Mouse (Mus musculus): ENCODE measurements around the gene Slc52a3. TPM values are rescaled to one million over a fixed set of nuclear protein-coding genes. Genes with fewer than 3 reads are reported as not detected.

Slc52a3 gene
- polyA plus RNA-seq, 1 experiment from 2014 or later, result 8.4 TPM

DNA sequence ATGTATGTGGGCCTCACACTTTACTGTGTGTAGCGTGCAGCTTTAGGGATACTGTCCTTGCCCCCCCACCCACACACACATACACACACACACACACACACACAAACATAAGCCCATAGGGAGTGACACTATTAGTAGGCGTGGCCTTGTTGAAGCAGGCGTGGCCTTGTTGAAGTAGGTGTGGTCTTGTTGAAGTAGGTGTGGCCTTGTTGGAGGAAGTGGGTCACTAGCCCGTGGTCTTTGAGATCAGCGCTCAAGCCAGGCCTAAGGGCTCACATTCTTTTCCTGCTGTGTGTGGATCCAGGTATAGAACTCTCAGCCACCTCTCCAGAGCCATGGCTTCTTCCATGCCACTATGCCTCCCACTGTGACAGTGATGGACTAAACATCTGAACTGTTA, 34.7 kb downstream of the Slc52a3 start:
- Histone ChIP-seq H3K27me3 (peaks cover 54% of the 10 kb centered on the region), H3K27ac (no peak overlapping the region), H3K4me3 (no peak overlapping the region), H3K9me3 (no peaks in the 10 kb centered on the region), H3K36me3 (no peaks in the 10 kb centered on the region), H3K4me2 (no peak overlapping the region), H3K4me1 (peaks cover 6% of the 10 kb centered on the region; the same call in 1 of the 2 replicates), H3K9ac (no peak overlapping the region)
- no peak; the same call in 1 of the 2 replicates for ATAC-seq (ENCODE audit: insufficient number of reproducible peaks, low FRiP score, low TSS enrichment, low read depth)
- WGBS, result 70% methylated on average over 5 of the region's 5 CpGs

GRCm38 (mm10) chr2:152040101-152040500, 43.8 kb downstream of the Slc52a3 start:
- ATAC-seq (ENCODE audit: insufficient number of reproducible peaks, low FRiP score, low TSS enrichment, low read depth), result no peak
- Histone ChIP-seq H3K9me3 (no peaks in the 10 kb centered on the region), H3K27me3 (peaks cover 28% of the 10 kb centered on the region), H3K36me3 (no peaks in the 10 kb centered on the region), H3K4me1 (no peaks in the 10 kb centered on the region), H3K4me3 (no peak overlapping the region), H3K4me2 (no peak overlapping the region), H3K9ac (no peak overlapping the region), H3K27ac (no peak overlapping the region)

DNA sequence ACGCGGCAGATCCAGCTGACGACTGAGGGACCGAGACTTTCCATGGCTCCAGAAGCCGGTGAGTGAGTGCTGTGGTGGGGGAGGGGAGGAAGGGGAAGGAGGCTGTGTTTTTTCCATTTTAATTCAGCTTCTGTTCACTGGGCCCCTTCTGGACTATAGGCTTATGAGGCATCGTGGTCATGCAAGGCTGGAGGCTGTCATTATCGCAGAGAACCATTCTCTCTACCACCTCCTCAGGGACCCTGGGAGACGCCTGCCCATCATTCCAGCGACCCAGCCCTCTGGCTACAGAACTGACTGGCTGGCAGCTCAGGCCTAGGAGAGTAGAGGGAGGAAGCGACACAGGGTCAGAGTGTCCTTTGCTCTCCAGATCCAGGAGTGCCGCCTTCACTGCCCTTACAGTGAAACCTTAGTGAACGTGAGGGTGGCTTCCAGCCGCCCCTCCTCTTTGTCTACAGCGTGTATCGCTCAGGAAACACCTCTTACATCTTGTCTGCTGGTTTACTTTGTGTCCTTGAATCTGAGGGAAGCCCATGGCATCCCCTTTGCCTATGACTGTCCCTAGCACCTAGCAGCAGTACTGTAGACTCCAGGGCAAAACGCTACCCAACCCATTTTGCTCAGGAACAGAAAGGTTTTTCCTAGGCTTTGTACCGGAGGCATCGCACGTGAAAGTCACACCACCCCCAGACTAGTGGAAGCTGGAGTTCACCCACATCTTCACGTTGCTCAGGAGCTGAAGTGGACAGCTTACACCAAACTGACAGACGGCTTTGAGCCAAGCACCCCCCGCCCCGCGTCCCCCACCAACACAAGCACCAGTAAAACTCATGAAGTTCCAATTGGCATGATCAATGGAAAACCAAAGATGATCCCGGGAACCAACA, 51.0 kb downstream of the Slc52a3 start:
- Histone ChIP-seq H3K4me2 (0 out of 2 replicates have a peak overlapping the region, but pooled peaks have one; percentile 10), H3K4me1 (peaks cover 24% of the 10 kb centered on the region), H3K27ac (no peak overlapping the region), H3K27me3 (peaks cover 79% of the 10 kb centered on the region), H3K36me3 (no peaks in the 10 kb centered on the region), H3K9ac (no peak overlapping the region), H3K9me3 (no peaks in the 10 kb centered on the region), H3K4me3 (no peak overlapping the region)
- 3% methylated on average over 25 of the region's 25 CpGs for WGBS
- ATAC-seq (ENCODE audit: insufficient number of reproducible peaks, low FRiP score, low TSS enrichment, low read depth), result no peak

DNA sequence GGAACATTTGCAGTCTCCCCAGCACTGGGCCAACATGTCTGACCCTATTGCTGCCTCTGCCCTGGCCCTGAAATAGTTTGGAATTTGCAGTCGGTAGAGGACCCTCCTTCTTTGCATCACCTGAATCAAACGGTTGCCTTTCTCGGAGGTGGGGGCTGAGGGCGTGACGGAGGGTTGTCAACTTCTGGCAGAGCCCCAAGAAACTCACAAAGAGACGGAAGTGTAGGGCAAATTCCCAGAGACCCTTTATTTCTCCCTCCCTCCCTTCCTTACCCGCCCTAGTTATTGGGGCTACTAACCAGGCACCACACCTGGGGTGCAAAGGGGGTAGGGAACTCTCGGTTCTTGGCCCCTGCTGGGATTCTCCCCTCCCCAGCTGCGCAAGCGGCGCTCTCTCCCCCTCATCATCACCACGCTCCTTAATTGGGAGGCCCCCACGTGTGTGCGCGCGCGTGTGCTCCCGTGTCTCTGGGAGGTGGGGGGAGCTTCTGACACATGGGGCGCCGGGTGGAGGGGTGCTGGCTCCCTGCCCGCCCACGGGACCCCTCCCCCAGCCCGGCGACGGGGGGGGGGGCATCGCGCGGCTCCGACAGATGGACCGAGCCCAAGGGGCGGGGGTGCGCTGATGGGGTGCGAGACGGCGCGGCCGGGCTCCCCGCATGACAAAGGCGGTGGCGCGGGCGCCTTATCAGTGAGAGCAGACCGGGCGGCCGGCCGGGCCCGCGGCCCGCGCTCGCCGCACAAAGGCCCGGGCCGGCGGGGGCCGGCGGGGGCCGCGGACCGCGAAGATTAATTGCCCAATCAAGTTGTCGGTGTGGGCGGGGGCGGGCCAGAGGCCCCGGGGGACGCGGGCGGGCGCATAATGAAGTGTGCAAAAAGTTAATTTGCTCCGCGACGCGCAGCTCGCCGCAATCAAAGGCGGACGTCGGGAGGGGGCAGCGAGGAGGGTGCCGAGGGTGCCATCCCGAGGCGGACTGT, 52.0 kb downstream of the Slc52a3 start:
- H3K36me3 ChIP-seq, result no peaks in the 10 kb centered on the region
- peaks cover 84% of the 10 kb centered on the region for H3K27me3 ChIP-seq
- H3K4me3 ChIP-seq, result peak overlapping the region; percentile 49
- H3K9ac ChIP-seq, result peak overlapping the region; percentile 42
- no peaks in the 10 kb centered on the region for H3K9me3 ChIP-seq
- WGBS, result under 1% methylated on average over 48 of the region's 82 CpGs
- H3K4me1 ChIP-seq, result peaks cover 24% of the 10 kb centered on the region
- no peak for ATAC-seq (ENCODE audit: insufficient number of reproducible peaks, low FRiP score, low TSS enrichment, low read depth)
- peak overlapping the region; percentile 98 for H3K4me2 ChIP-seq
- no peak overlapping the region for H3K27ac ChIP-seq

DNA sequence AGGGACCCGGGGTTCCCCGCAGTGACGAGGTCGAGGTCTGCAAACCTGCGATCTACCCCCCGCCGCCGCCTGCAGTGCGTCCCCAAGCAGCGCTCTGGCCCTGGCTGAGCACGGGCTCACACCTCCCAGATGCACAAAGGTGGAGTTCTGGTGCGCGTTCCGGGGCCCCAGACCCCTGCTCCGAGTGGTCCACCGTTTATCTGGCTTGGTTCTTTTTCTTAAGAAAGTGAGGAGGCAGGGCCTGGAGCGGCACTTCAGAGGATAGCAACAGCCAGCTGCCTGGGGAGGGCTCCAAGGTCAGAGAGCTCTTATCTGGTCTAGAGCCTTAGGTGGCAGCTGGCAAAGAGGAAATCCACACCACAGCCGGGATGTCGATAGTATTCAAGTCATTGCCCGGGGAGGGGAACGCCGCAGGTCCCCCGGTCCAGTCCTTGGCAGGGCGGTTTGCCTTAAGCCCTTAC, 52.7 kb downstream of the Slc52a3 start:
- WGBS, result 2% methylated on average over 24 of the region's 24 CpGs
- Histone ChIP-seq H3K27me3 (peaks cover 86% of the 10 kb centered on the region), H3K27ac (no peak overlapping the region), H3K4me2 (peak overlapping the region; percentile 98), H3K9me3 (no peaks in the 10 kb centered on the region), H3K4me1 (peaks cover 24% of the 10 kb centered on the region), H3K4me3 (peak overlapping the region; percentile 49), H3K9ac (no peak overlapping the region), H3K36me3 (no peaks in the 10 kb centered on the region)
- no peak for ATAC-seq (ENCODE audit: insufficient number of reproducible peaks, low FRiP score, low TSS enrichment, low read depth)

DNA sequence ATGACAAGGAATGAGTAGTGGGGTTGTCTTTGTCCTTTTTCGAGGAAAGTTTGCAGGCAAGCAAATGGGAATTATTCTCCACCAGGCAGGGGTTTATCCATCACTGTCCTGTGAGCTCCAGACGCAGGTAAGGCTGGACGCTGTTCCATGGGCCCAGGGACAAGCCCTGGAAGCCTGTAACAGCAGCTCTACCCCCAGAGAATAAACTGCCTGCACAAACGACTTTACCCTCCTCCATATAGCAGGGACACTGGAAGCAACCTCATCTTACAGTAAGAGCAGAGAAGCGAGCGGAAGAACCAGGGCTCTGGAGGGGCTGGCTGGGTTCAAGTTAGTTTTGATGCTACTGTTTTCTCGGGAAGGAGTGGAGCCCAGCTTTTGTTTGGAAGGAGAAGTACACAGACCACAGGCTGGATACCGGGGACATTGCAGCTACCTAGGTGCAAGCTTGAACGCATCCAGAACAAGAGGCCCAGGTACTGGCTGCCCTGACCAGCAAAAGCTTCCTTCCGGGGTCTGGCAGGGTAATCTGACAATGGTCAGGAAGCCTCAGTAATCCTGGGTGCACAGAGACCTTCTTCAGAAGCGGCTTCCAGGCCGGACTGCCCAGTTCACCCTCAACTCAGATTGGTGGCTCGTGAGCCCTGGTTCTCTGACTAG, 53.4 kb downstream of the Slc52a3 start:
- no peak for ATAC-seq (ENCODE audit: insufficient number of reproducible peaks, low FRiP score, low TSS enrichment, low read depth)

DNA sequence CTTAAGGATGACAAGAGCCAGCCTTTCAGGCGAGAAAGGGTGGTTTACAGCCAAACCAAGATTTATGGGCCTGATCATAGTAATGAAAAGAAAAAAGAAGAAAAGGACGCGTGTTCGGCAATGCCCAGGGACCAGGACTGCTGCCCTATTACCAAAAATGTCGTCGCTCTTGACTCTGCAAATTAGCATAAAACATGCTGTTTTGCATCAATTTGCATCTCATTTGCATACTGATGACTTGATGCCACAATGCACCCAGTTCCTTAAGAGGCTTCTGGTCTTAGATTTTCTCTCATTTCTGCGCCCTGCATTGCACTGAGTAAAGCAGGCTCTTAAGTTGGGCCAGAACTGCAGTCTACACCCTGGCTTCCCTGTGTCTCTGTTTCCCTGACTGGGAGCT, 54.0 kb downstream of the Slc52a3 start:
- no peak for ATAC-seq (ENCODE audit: insufficient number of reproducible peaks, low FRiP score, low TSS enrichment, low read depth)
- Histone ChIP-seq H3K27me3 (peaks cover 82% of the 10 kb centered on the region), H3K4me1 (peaks cover 24% of the 10 kb centered on the region), H3K27ac (no peak overlapping the region), H3K9me3 (no peaks in the 10 kb centered on the region), H3K9ac (no peak overlapping the region), H3K4me2 (no peak overlapping the region), H3K36me3 (no peaks in the 10 kb centered on the region), H3K4me3 (no peak overlapping the region)
- WGBS, result 12% methylated on average over 7 of the region's 7 CpGs

More for the DNA sequence above, 53.4 kb downstream of the Slc52a3 start:
- Histone ChIP-seq H3K4me2 (peak overlapping the region; percentile 98; the same call in 1 of the 2 replicates), H3K9me3 (no peaks in the 10 kb centered on the region), H3K4me1 (peaks cover 24% of the 10 kb centered on the region), H3K36me3 (no peaks in the 10 kb centered on the region), H3K4me3 (no peak overlapping the region), H3K9ac (no peak overlapping the region), H3K27ac (no peak overlapping the region), H3K27me3 (peaks cover 88% of the 10 kb centered on the region)
- 7% methylated on average over 13 of the region's 13 CpGs for WGBS

- H3K27me3 ChIP-seq, result peaks cover 76% of the 10 kb centered on the region
- WGBS, result 67% methylated on average over 3 of the region's 3 CpGs
- no peaks in the 10 kb centered on the region for H3K36me3 ChIP-seq
- H3K27ac ChIP-seq, result no peak overlapping the region
- no peak overlapping the region for H3K9ac ChIP-seq
- peaks cover 24% of the 10 kb centered on the region for H3K4me1 ChIP-seq
- H3K4me2 ChIP-seq, result no peak overlapping the region
- no peaks in the 10 kb centered on the region for H3K9me3 ChIP-seq
- no peak overlapping the region for H3K4me3 ChIP-seq
- no peak for ATAC-seq (ENCODE audit: insufficient number of reproducible peaks, low FRiP score, low TSS enrichment, low read depth)
Measured at GRCm38 (mm10) chr2:152051985-152052384, 55.7 kb downstream of the Slc52a3 start.

GRCm38 (mm10) chr2:152055406-152055805, 59.1 kb downstream of the Slc52a3 start:
- no peak for ATAC-seq (ENCODE audit: insufficient number of reproducible peaks, low FRiP score, low TSS enrichment, low read depth)
- Histone ChIP-seq H3K4me2 (no peak overlapping the region), H3K27me3 (peaks cover 45% of the 10 kb centered on the region), H3K27ac (no peak overlapping the region), H3K4me1 (no peaks in the 10 kb centered on the region), H3K36me3 (no peaks in the 10 kb centered on the region), H3K9ac (no peak overlapping the region), H3K4me3 (no peak overlapping the region), H3K9me3 (no peaks in the 10 kb centered on the region)
- 44% methylated on average over 1 of the region's 1 CpGs for WGBS

DNA sequence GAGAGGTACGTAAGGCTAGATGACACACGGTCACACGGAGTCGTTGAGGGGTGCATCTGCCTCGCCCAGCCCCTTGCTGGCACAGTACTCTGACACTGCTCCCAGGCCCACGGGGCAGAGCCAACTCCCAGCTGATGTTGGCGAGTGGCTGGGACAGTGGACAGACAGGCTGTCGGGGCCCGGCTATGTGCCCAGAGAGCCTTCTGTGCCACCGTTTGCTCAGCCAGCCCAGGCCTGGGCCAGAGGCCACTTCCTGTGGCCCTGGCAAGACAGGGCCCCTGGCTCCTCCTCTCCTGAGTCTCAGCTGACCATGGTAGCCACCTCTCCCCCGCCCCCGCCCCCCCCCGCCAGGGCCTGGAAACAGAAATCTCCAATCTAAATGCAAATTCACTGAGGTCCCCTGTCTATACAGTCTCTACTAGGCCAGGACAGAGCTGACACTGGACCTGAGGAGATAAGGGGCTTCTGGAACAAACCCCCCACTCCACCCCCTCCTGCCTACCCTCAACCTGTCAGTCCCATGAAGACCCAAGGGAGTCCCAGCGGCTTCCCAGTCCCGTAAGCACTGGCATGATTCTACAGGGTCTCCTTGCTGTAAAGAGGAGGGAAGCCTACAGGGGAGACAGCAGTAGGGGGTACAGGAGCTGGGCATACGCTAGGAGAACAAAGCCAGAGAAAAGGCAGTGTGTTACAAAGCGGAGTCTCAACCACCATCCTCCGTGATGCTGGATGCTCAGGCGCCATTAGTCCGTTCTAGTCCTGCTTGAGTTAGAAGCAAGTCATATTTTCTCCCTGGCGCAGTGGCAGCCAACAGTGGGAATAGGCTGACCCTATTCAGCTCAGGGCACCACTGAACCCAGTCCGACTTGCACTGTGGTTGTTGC, 60.3 kb downstream of the Slc52a3 start:
- Histone ChIP-seq H3K27me3 (peaks cover 33% of the 10 kb centered on the region), H3K27ac (no peak overlapping the region), H3K4me1 (no peaks in the 10 kb centered on the region), H3K9ac (no peak overlapping the region), H3K4me2 (no peak overlapping the region), H3K36me3 (no peaks in the 10 kb centered on the region), H3K4me3 (no peak overlapping the region), H3K9me3 (no peaks in the 10 kb centered on the region)
- no peak for ATAC-seq (ENCODE audit: insufficient number of reproducible peaks, low FRiP score, low TSS enrichment, low read depth)
- WGBS, result 73% methylated on average over 22 of the region's 22 CpGs

DNA sequence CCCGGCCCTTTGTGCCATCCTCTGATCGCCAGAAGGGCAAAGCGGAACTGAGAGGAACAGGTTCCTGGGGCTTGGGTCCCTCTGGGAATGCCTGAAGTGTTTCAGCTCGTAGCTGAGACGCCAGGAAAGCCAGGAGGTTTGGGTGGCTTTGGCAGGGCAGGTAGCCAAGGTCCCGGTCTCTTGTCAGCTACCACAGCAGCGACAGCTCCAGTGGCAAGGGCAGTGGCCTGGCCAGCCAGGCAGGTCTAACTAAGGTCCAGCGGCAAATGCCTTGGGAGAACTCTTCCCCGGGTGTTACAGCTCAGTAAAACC, 60.9 kb downstream of the Slc52a3 start:
- no peak for ATAC-seq (ENCODE audit: insufficient number of reproducible peaks, low FRiP score, low TSS enrichment, low read depth)
- peaks cover 27% of the 10 kb centered on the region for H3K27me3 ChIP-seq

More for the DNA sequence above, 60.9 kb downstream of the Slc52a3 start:
- Histone ChIP-seq H3K36me3 (no peaks in the 10 kb centered on the region), H3K4me3 (no peak overlapping the region), H3K4me1 (no peaks in the 10 kb centered on the region), H3K9me3 (no peaks in the 10 kb centered on the region), H3K9ac (no peak overlapping the region), H3K27ac (no peak overlapping the region), H3K4me2 (no peak overlapping the region)
- 69% methylated on average over 9 of the region's 9 CpGs for WGBS
